Mouse (Mus musculus) small intestine, adult 2 months (tissue): Measurements from ENCODE around the gene Dtx4. TPM values are rescaled to one million over a fixed set of nuclear protein-coding genes. Genes with fewer than 3 reads are reported as not detected.

ENCODE experiments used
- H3K27ac ChIP-seq: fragments of 200-500 bp; 2 replicates; pipeline ENCODE4 v1.5.1; 2012; ENCODE audit warnings: low read depth, low read length, control low read depth, inconsistent platforms; ENCODE audit not compliant: insufficient read depth
- H3K27me3 ChIP-seq: fragments of 200-500 bp; 2 replicates; pipeline ENCODE4 v1.6.1; 2012; ENCODE audit warnings: mild to moderate bottlenecking, moderate library complexity, low read length, inconsistent platforms; ENCODE audit not compliant: control insufficient read depth, insufficient read depth
- H3K36me3 ChIP-seq: fragments of 200-500 bp; 2 replicates; pipeline ENCODE4 v1.6.1; 2012; ENCODE audit warnings: mild to moderate bottlenecking, low read length, control low read depth, inconsistent platforms; ENCODE audit not compliant: control insufficient read depth, insufficient read depth
- H3K4me1 ChIP-seq: fragments of 200-500 bp; 2 replicates; pipeline ENCODE4 v1.6.1; 2012; ENCODE audit warnings: low read length, inconsistent platforms, mixed read lengths; ENCODE audit not compliant: control insufficient read depth, insufficient read depth, insufficient read length
- H3K4me3 ChIP-seq: fragments of 200-500 bp; 2 replicates; pipeline ENCODE4 v1.5.1; 2012; ENCODE audit warnings: low read depth, mild to moderate bottlenecking, control low read depth, inconsistent platforms, low read length, moderate library complexity
- CTCF ChIP-seq: fragments of 200-500 bp; IDR thresholded peaks from 2 replicates; pipeline ENCODE4 v1.5.1; 2012; ENCODE audit warnings: low read depth, mild to moderate bottlenecking, control low read depth, inconsistent platforms, low read length, moderate library complexity, mixed read lengths; ENCODE audit not compliant: insufficient replicate concordance, insufficient read length; ENCODE audit errors: extremely low read depth
- POLR2A ChIP-seq: fragments of 200-500 bp; IDR thresholded peaks from 2 replicates; pipeline ENCODE4 v1.6.1; 2012; ENCODE audit warnings: low read depth, mild to moderate bottlenecking, control low read depth, inconsistent platforms, low read length, moderate library complexity
- WGBS: fragments of 180-500 bp; shearing (Covaris S2); methylation state at CpG from one replicate; pipeline ENCODE4 v1.1.7; 2018; 5-methylcytosine and 5-hydroxymethylcytosine counted together
- polyA plus RNA-seq: library from polyadenylated mRNA; depleted of rRNA; stranded (reverse); fragments of >200 nt; gene quantifications from 2 replicates; pipeline ENCODE4 v1.2.3, GENCODE M21; 2012

Dtx4 gene
- polyA plus RNA-seq, 1 experiment, result 11.1 TPM

DNA sequence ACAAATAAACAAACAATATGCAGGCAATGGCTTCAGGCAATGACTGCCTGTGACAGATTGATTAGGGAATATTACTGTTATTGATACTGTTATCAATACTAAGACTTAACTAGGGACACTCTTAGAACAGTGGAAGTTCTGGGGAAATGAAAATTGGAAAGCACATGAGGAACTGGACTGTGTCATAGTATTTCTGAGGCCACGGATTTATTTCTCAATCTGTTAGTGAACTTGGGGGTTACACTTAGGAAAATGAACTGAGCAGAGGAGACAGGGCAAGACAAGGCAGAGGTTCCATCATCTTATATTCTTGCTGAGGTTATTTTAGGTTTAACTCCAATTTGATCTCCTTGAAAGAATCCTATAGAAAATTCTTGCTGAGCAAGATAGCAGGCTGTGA lies 38.7 kb upstream of the Dtx4 start:
- TF ChIP-seq POLR2A (no peak), CTCF (no peak)
- Histone ChIP-seq H3K36me3 (no peaks in the 10 kb centered on the region), H3K27ac (no peak overlapping the region), H3K27me3 (no peaks in the 10 kb centered on the region), H3K4me3 (no peak overlapping the region), H3K4me1 (peaks cover 2% of the 10 kb centered on the region; the same call in 1 of the 2 replicates)
- WGBS, result 81% methylated on average over 1 of the region's 1 CpGs

DNA sequence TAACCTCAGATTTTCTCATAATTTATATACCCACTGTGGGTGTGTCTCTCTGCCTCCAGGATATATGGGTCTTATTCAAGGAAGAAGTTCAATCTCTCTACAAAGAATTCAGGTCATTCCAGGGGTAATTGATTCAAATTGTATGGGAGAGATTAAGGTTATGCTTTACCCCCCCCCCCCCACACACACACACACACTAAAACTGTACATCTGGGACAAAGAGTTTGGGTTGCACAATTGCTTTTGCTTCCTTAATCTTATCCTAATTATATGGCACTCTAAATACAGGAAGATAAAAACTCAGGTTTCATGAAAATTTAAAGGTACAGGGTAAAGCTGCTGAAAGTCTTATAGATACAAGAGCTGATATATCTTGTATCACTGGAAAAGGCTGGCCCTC lies 35.9 kb upstream of the Dtx4 start:
- Histone ChIP-seq H3K27me3 (no peaks in the 10 kb centered on the region), H3K36me3 (no peaks in the 10 kb centered on the region), H3K4me3 (no peak overlapping the region), H3K27ac (no peak overlapping the region), H3K4me1 (no peaks in the 10 kb centered on the region; the same call in 1 of the 2 replicates)
- TF ChIP-seq CTCF (no peak), POLR2A (no peak)

DNA sequence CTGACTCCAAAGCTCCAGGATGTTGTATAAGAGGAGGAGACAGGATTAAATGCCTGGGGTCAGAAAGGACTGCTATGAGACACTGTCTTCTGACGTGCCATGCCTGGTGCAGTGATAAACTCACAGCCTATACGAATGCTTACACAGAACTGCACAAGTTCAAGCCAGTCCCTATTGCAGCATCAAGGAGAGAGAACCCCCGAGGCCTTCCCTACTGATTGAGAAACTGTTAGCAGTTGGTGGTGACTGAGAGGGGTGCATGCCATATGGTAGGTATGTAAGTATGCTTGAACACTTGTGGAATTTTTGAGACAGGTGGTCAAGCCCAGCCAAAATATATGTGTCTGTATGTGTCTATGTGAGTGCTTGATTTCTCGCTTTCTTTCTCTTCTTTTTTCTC lies 22.1 kb upstream of the Dtx4 start:
- WGBS, result 68% methylated on average over 4 of the region's 4 CpGs
- Histone ChIP-seq H3K4me3 (no peak overlapping the region), H3K27me3 (no peaks in the 10 kb centered on the region), H3K4me1 (no peaks in the 10 kb centered on the region), H3K36me3 (no peaks in the 10 kb centered on the region), H3K27ac (no peak overlapping the region)
- TF ChIP-seq CTCF, result no peak
- no peak for TF ChIP-seq POLR2A

DNA sequence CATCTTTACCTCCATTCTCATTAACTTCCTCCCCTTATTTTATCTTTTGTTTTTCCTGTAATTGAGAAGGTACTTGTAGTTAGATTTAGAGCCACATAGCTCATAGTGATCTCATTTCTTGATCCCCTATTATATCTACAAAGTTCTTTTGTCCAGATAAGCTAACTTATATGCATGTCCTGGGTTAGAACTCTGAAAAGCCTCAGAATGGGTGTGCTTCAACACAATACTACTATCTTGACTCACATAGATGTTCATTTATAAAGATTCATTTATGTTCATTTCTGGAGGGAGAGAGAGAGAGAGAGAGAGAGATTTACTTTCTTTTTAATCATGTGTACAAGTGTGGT lies 17.3 kb upstream of the Dtx4 start:
- no peak overlapping the region for H3K27ac ChIP-seq
- TF ChIP-seq CTCF (no peak), POLR2A (no peak)
- H3K4me1 ChIP-seq, result peaks cover 3% of the 10 kb centered on the region; the same call in 1 of the 2 replicates
- no peak overlapping the region for H3K4me3 ChIP-seq
- no peaks in the 10 kb centered on the region for H3K36me3 ChIP-seq
- no peaks in the 10 kb centered on the region for H3K27me3 ChIP-seq

DNA sequence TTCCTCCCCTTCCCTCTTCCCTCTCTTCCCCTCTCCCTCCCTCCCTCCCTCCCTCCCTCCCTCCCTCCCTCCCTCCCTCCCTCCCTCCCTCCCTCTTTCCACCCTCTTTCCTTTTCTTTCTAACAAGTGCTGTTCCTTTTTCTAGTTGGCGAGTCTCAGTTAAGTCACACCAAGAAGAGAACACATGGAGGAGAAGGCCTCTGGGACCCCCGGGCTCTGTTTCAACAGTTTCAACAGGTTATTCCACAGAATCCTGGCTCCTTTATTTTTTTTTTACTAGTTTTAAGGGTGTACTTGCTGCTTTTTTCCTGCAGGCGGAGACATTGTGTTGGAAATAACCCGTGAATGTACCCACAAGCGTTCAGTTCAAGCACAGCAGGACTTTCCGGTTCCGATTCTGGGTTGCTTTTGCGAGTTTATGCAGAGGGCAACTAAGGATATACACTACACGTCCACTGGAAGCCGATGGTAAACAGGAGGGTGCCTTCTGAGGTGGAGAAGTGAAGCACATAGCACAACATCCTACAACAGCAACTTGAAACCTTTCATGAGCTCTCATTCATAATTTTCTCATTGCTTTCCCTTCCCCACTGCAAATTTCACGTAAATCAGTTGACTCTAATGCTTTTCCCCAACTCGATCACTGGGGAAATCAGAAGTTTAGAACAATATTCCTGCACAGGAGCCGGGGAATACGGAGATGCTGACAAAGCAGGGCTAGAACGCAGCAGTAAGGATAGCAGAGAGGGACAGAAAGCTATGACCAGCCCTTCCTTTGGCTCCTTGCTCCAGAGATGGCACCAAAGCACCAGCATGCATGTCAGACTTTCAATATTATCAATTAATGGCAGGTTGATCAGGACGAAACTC lies 16.7 kb upstream of the Dtx4 start:
- no peaks in the 10 kb centered on the region for H3K27me3 ChIP-seq
- 2% methylated on average over 16 of the region's 16 CpGs for WGBS
- no peak overlapping the region for H3K27ac ChIP-seq

DNA sequence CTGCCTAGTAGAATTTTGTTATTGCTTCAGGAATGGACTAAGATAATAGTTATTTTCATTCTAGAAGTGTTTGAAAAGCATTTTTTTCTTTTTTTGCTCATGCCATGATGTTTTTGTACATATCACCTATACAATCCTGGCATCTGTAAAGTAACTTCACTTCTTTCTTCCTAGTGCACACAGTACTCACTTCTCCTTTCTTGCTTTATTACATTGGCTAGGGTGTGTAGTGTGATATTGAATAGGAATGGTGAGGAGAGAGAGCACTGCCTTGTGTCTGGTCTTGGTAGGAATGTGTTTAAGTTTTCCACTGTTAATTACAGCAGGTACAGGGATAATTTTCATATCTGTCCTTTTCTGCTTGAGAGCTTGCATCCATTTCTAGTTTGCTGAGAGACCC lies 13.4 kb upstream of the Dtx4 start:
- H3K4me1 ChIP-seq, result peaks cover 3% of the 10 kb centered on the region; the same call in 1 of the 2 replicates
- H3K4me3 ChIP-seq, result no peak overlapping the region
- H3K27me3 ChIP-seq, result no peaks in the 10 kb centered on the region
- no peak overlapping the region for H3K27ac ChIP-seq
- H3K36me3 ChIP-seq, result no peaks in the 10 kb centered on the region
- TF ChIP-seq CTCF, result no peak
- no peak for TF ChIP-seq POLR2A

More for the DNA sequence above, 16.7 kb upstream of the Dtx4 start:
- Histone ChIP-seq H3K4me1 (peaks cover 3% of the 10 kb centered on the region; the same call in 1 of the 2 replicates), H3K4me3 (peak overlapping the region; percentile 52), H3K36me3 (no peaks in the 10 kb centered on the region)
- TF ChIP-seq CTCF (peak; percentile 64; the same call in 1 of the 2 replicates), POLR2A (no peak)

DNA sequence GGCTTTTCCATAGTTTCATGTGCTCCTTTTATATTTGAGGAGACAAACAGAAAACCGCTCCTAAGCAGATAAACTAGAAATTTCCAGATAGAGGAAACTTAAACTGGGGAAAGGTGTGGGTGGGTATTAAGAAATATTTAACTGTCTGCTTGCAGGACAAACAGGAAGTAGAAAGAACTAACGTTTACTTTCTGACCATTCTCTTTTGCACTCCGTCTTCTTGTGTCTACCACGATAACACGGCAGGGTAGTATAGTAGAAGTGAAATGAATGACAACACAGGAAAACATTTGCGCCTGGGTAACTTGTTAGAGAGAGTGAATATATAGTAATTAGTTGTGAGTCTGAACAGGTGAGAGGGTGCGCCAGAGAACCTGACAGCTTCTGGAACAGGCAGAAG lies 1.5 kb upstream of the Dtx4 start:
- TF ChIP-seq POLR2A (no peak), CTCF (no peak)
- WGBS, result 74% methylated on average over 7 of the region's 7 CpGs

More for the DNA sequence above, 1.5 kb upstream of the Dtx4 start:
- Histone ChIP-seq H3K27me3 (no peaks in the 10 kb centered on the region), H3K27ac (no peak overlapping the region), H3K36me3 (no peaks in the 10 kb centered on the region), H3K4me3 (no peak overlapping the region), H3K4me1 (peaks cover 3% of the 10 kb centered on the region; the same call in 1 of the 2 replicates)
